In genomic region chr9:79648587-79648986, GRCm38 (mm10) we compare ENCODE assay signal across 18 mouse cellular contexts.
DNase-seq lines count a peak whose midpoint lies in the region; ATAC-seq and TF ChIP-seq lines count a peak whose summit lies in the region.
"Had no signal": no experiment of that assay in that cellular context is flagged by ENCODE, and none has a peak within 500 bp of the region (broad histone marks: within the 10 kb centered on the region; RNA-seq: fewer than 3 reads in every experiment).

No protein-coding gene starts in this region.

- H3K9ac ChIP-seq in heart, embryonic 15.5 days = no peak overlapping the region
- no peak overlapping the region for H3K9ac ChIP-seq in CH12.LX (ENCODE audit: insufficient read depth, low read depth)
- H3K9ac ChIP-seq: embryonic facial prominence, embryonic 12.5 days; limb, embryonic 12.5 days; lung, embryonic 15.5 days; stomach, embryonic 15.5 days had no signal

- intact Hi-C loops in heart, postnatal 25 days (cut with DNase I) = no loop called here

- TF ChIP-seq RAD21 in CH12.LX (IDR thresholded peaks at IDR 0.05; ENCODE audit: low read depth, low read length) = no peak

- no peak overlapping the region for H3K4me3 ChIP-seq in heart, embryonic 15.5 days
- H3K4me3 ChIP-seq in CH12.LX (replicated peaks in 1 of 3; ENCODE audit: low read depth in 2 of 3, low read length in 2 of 3, poor library complexity in 1 of 3) = no peak overlapping the region
- H3K4me3 ChIP-seq: embryonic facial prominence, embryonic 12.5 days; heart, adult 2 months; limb, embryonic 12.5 days; lung, embryonic 15.5 days; midbrain, embryonic 10.5 days; stomach, embryonic 15.5 days had no signal

- no peak for DNase-seq in heart, postnatal 25 days (ENCODE audit: low spot score)
- DNase-seq in CH12.LX (ENCODE audit: extremely low read depth) = peak; percentile 43
- peak; percentile 37 for DNase-seq in adipocyte (ENCODE audit: low spot score)
- peak; percentile 37 for DNase-seq in heart, postnatal 4 days
- no peak for DNase-seq in ovary, adult 18-20 months (ENCODE audit: low spot score)
- DNase-seq in kidney, adult 8-10 months = no peak
- DNase-seq: adrenal gland, postnatal 36 days; cerebellum, adult 11-12 months; kidney, adult 9 months; thymus, postnatal 4 days had no signal

- no peaks in the 10 kb centered on the region for H3K36me3 ChIP-seq in heart, embryonic 15.5 days
- no peaks in the 10 kb centered on the region for H3K36me3 ChIP-seq in CH12.LX (replicated peaks in 1 of 2; ENCODE audit: control insufficient read depth in 1 of 2, insufficient read depth in 1 of 2, low read length in 1 of 2)
- H3K36me3 ChIP-seq: lung, embryonic 15.5 days; midbrain, embryonic 10.5 days had no signal

- peak; percentile 39; the same call in 1 of the 2 replicates for ATAC-seq in heart, embryonic 15.5 days (replicated peaks; ENCODE audit: insufficient number of reproducible peaks, insufficient read depth, low FRiP score, low read depth)
- ATAC-seq: hindbrain, postnatal 0 days had no signal

- peaks cover 3% of the 10 kb centered on the region; the same call in 1 of the 2 replicates for H3K4me1 ChIP-seq in heart, embryonic 15.5 days (replicated peaks)
- H3K4me1 ChIP-seq in CH12.LX (ENCODE audit: control insufficient read depth in 1 of 2, insufficient read depth in 2 of 2) = peaks cover 10 to 25% of the 10 kb centered on the region in 2 experiments
- H3K4me1 ChIP-seq: lung, embryonic 15.5 days; midbrain, embryonic 10.5 days; stomach, embryonic 15.5 days had no signal

- H3K9me3 ChIP-seq in heart, embryonic 15.5 days (replicated peaks) = no peaks in the 10 kb centered on the region
- no peaks in the 10 kb centered on the region for H3K9me3 ChIP-seq in CH12.LX (replicated peaks; ENCODE audit: low read length)
- H3K9me3 ChIP-seq: embryonic facial prominence, embryonic 12.5 days; limb, embryonic 12.5 days; lung, embryonic 15.5 days; midbrain, embryonic 10.5 days; stomach, embryonic 15.5 days had no signal

- H3K27me3 ChIP-seq in heart, embryonic 15.5 days = no peaks in the 10 kb centered on the region
- no peaks in the 10 kb centered on the region for H3K27me3 ChIP-seq in CH12.LX (replicated peaks)
- H3K27me3 ChIP-seq: embryonic facial prominence, embryonic 12.5 days; limb, embryonic 12.5 days; lung, embryonic 15.5 days; stomach, embryonic 15.5 days had no signal

- no peak overlapping the region for H3K4me2 ChIP-seq in heart, embryonic 15.5 days
- H3K4me2 ChIP-seq in CH12.LX (ENCODE audit: insufficient read depth, low read depth, poor library complexity, severe bottlenecking) = peak overlapping the region; percentile 55
- H3K4me2 ChIP-seq: embryonic facial prominence, embryonic 12.5 days; limb, embryonic 12.5 days; lung, embryonic 15.5 days; stomach, embryonic 15.5 days had no signal

- TF ChIP-seq CTCF in CH12.LX (conservative IDR thresholded peaks at IDR 0.05 in 1 of 2, IDR thresholded peaks at IDR 0.05 in 1 of 2; ENCODE audit: low read depth in 2 of 2, low read length in 2 of 2) = no peak

- WGBS in heart, embryonic 15.5 days = 44% methylated on average over 9 of the region's 9 CpGs

- no peak overlapping the region for H3K27ac ChIP-seq in heart, embryonic 15.5 days
- H3K27ac ChIP-seq in CH12.LX (ENCODE audit: insufficient read depth, low read depth) = 0 out of 2 replicates have a peak overlapping the region, but pooled peaks have one; percentile 1
- H3K27ac ChIP-seq: embryonic facial prominence, embryonic 12.5 days; heart, adult 2 months; hindbrain, postnatal 0 days; limb, embryonic 12.5 days; lung, embryonic 15.5 days; midbrain, embryonic 10.5 days; stomach, embryonic 15.5 days had no signal

- TF ChIP-seq EP300 in CH12.LX (IDR thresholded peaks at IDR 0.05; ENCODE audit: low read length) = no peak

- in situ Hi-C loops in CH12.LX (cut with MboI; ENCODE audit: low pct_ligation_motif_present, low pct_unique_long_range_greater_than_20kb, low sequenced_read_pairs) = no loop called here

- 0 out of 2 replicates have a peak, but pooled peaks have one; percentile 30 for TF ChIP-seq POLR2A in CH12.LX (IDR thresholded peaks at IDR 0.05; ENCODE audit: low read depth, low read length)

- no peaks in the 10 kb centered on the region for H3K79me2 ChIP-seq in CH12.LX (replicated peaks; ENCODE audit: control insufficient read depth, extremely low read depth, insufficient read depth, poor library complexity, severe bottlenecking)

- dilution Hi-C loops in CH12.LX (cut with MboI; ENCODE audit: extremely low pct_ligation_motif_present, extremely low pct_unique_long_range_greater_than_20kb, low sequenced_read_pairs) = no loop called here

TF ChIP-seq in CH12.LX, 34 proteins besides CTCF, POLR2A, EP300 and RAD21:
- TF ChIP-seq BHLHE40 (IDR thresholded peaks at IDR 0.05; ENCODE audit: low read depth, low read length) (peak; percentile 72), SMC3 (IDR thresholded peaks at IDR 0.05; ENCODE audit: low read depth, low read length) (no peak), MYC (IDR thresholded peaks at IDR 0.05; ENCODE audit: low read depth, low read length) (no peak), NELFE (IDR thresholded peaks at IDR 0.05; ENCODE audit: low read depth, low read length) (no peak), RCOR1 (conservative IDR thresholded peaks at IDR 0.05; ENCODE audit: low read depth, low read length) (no peak), CHD1 (IDR thresholded peaks at IDR 0.05; ENCODE audit: low read depth, low read length) (peak; percentile 79; the same call in 1 of the 2 replicates), MAFK (IDR thresholded peaks at IDR 0.05; ENCODE audit: insufficient replicate concordance, low read length) (0 out of 2 replicates have a peak, but pooled peaks have one; percentile 10), MXI1 (IDR thresholded peaks at IDR 0.05; ENCODE audit: low read depth, low read length) (0 out of 2 replicates have a peak, but pooled peaks have one; percentile 16), UBTF (IDR thresholded peaks at IDR 0.05; ENCODE audit: low read depth, low read length) (no peak), MAZ (IDR thresholded peaks at IDR 0.05; ENCODE audit: low read depth, low read length) (no peak), CHD2 (IDR thresholded peaks at IDR 0.05; ENCODE audit: low read length) (no peak), SIN3A (IDR thresholded peaks at IDR 0.05; ENCODE audit: low read length) (no peak), NRF1 (IDR thresholded peaks at IDR 0.05; ENCODE audit: low read depth, low read length) (no peak), MEF2A (IDR thresholded peaks at IDR 0.05; ENCODE audit: borderline replicate concordance, low read depth, low read length) (0 out of 2 replicates have a peak, but pooled peaks have one; percentile 38), IRF4 (IDR thresholded peaks at IDR 0.05; ENCODE audit: low read depth, low read length) (peak; percentile 75), TBP (conservative IDR thresholded peaks at IDR 0.05; ENCODE audit: low read depth, low read length) (no peak), JUN (IDR thresholded peaks at IDR 0.05; ENCODE audit: insufficient read depth, low read depth, low read length) (no peak), PAX5 (IDR thresholded peaks at IDR 0.05; ENCODE audit: low read length) (no peak)

Comparison
In these comparisons a context has a peak if more than half of its experiments do, and no peak if none do; other contexts are left out.
1. DNase-seq: peak in CH12.LX (single experiment), adipocyte (single experiment) and heart, postnatal 4 days (single experiment); none in heart, postnatal 25 days (single experiment), ovary, adult 18-20 months (single experiment) and kidney, adult 8-10 months (0 of 2).